Mouse (Mus musculus): Measurements from ENCODE around the gene Twnk. TPM values are rescaled to one million over a fixed set of nuclear protein-coding genes. Genes with fewer than 3 reads are reported as not detected.

Gene Twnk
- total RNA-seq, 2 experiments from 2014 or later = 13.2 to 14.7 TPM

- DNase-seq (ENCODE audit: low spot score in 2 of 2) = no peak
- intact Hi-C loops (cut with DNase I) = no loop called here
These were observed 34.8 kb downstream of the Twnk start for GRCm38 (mm10) chr19:45040214-45040613.

DNA sequence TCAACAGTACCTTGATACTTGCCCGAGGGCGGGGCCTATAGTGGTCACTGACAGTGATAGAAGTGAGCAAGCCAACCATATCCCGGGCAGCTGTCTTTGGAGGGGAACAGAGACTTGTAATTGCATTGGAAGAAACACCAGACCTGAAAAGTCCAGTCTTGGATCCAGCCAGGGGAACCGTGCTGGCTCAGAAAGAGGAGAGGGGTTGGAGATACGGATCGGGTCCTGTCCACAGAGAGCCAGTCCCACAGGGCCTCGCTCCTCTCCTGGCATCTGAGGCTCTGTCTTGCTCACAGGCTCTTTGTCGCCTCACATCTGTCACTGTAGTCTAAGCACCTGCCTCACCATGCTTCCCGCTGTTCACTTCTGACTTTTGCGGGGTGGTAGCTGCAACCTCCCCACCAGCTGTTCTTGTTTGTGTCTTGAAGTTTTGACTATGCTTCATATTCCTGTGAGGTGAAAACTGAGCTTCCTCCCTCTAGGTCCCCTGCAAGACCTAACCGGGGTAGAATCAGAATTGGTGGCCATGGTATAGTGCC, 39.0 kb downstream of the Twnk start:
- intact Hi-C loops (cut with DNase I) = no loop called here
- DNase-seq (ENCODE audit: low spot score in 2 of 2) = no peak

DNA sequence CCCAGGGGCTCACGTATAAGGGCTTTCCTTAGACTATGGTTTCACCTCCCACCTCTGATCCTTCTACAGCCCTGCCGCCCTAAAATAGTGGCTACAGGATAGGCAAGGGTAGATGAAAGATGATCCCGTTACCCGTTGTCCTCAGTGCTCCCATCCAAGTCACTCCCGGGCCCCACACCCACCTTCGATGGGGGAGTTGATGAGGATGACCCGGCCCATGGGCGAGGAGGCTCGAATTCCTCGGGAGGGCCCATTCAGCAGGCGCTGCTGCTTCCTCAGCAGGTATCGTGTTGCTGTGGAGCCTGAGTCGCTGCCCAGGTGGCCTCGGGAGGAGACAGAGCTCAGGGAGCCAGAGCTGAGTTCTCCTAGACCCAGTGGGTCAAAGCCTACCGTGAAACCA, 39.8 kb downstream of the Twnk start:
- intact Hi-C loops (cut with DNase I) = no loop called here
- DNase-seq (ENCODE audit: low spot score in 2 of 2) = no peak

- no peak for DNase-seq (ENCODE audit: low spot score in 2 of 2)
These were observed 40.2 kb downstream of the Twnk start, which contains the start of gene Pdzd7 for GRCm38 (mm10) chr19:45045651-45046050. TSS of gene Pdzd7 (minus strand) at chr19:45045717.

GRCm38 (mm10) chr19:45046523-45047321, 41.3 kb downstream of the Twnk start:
- intact Hi-C loops (cut with DNase I) = loop anchor here (1.0 kb wide), 1 partner anchor 29 kb away; no protein-coding TSS in a partner anchor
- DNase-seq (ENCODE audit: low spot score in 2 of 2) = peak; percentile 87 to 93

More at GRCm38 (mm10) chr19:45045651-45046050, 40.2 kb downstream of the Twnk start, which contains the start of gene Pdzd7:
- intact Hi-C loops (cut with DNase I) = no loop called here

DNA sequence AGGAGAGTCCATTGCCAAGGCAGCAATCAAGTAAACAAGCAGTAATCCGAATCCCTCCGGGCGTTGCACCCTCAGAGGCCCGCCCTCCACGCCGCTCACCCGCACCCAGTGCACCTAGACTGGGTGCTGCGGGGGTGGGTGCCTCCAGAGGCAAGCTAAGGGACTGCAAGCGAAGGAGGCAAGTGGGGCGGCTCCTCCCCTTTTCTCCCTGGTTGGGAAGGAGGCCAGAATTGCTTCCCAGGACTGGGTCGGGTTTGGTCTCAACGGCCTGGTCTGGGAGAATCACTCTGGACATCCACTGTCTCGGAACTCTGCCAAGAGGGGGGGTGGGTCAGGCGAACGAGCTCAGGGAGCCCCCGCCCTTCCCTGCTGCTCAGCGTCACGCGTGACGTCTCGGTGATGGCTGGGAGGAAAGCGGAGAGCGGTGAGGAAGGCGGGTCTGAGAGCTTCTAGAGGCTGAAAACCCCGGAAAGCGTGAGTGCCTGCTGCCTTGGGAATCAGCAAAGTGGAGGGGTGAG, 42.0 kb downstream of the Twnk start, which contains the start of gene Sfxn3:
Gene Sfxn3 (plus strand): TSS at position 87 of the 518 bp plus-strand sequence.
- intact Hi-C loops (cut with DNase I) = loop anchor here (1.0 kb wide), 1 partner anchor 30 kb away; no protein-coding TSS in a partner anchor
- peak; percentile 93 to 96 for DNase-seq (ENCODE audit: low spot score in 2 of 2)

DNA sequence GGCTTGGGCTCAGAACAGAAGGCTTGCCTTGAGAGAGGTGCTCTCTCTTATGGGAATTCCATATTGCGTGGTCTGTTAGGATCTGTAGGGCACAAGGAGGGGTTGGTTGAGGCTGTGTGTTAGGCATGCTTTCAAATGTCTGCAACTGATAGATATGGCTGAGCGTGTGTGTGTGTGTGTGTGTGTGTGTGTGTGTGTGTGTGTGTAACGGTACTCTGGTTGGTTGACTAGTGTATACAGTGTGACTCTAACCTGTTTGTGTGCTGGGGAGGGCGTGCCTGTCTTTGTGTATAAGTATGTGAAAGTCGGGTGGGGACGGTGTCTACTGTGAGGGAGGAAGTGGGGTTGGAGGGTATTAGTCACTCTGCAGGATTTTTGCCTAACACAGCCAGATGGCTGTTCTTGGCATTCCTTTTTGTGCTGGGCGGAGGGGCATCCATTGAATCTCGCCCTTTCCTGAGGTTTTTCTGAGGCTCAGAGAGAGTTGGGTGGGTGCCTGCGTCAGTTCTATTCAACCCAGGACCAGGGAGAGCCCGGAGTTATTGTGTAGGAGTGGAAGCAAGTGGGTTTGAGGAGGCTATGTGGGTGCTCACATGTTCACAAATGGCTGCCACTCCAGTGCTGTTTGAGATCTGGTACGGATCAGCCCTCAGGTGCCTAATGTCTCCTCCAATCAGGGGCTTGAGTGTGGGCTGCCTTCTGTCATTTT, 42.6 kb downstream of the Twnk start:
- intact Hi-C loops (cut with DNase I) = loop anchor here (1.0 kb wide), 1 partner anchor 31 kb away; no protein-coding TSS in a partner anchor
- DNase-seq (ENCODE audit: low spot score in 2 of 2) = peak; percentile 78 to 95

GRCm38 (mm10) chr19:45048644-45049365, 43.3 kb downstream of the Twnk start:
- DNase-seq (ENCODE audit: low spot score in 2 of 2) = no peak
- intact Hi-C loops (cut with DNase I) = no loop called here

- DNase-seq (ENCODE audit: low spot score in 2 of 2) = no peak
- intact Hi-C loops (cut with DNase I) = no loop called here
These were observed 44.1 kb downstream of the Twnk start for GRCm38 (mm10) chr19:45049523-45049922.

DNA sequence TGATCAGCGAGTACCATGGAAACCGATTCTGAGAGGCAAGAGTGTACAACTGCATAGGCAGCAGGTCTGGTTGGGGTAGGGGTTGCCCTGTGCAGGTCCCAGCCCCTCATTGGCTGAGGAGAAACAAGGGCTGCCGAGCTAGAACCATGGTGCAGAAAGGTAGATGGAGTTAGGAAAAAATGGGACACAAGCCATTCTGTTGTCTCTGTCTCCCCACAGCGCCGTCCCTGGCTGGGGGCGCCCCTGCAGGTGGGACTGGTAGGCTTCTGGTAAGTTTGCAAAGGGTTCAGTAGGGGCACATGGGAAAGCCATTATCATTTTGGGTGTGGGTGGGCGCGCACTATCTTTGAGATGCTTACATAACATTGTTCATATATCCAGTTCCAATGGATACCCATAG, 48.0 kb downstream of the Twnk start:
- intact Hi-C loops (cut with DNase I) = no loop called here
- no peak for DNase-seq (ENCODE audit: low spot score in 2 of 2)

DNA sequence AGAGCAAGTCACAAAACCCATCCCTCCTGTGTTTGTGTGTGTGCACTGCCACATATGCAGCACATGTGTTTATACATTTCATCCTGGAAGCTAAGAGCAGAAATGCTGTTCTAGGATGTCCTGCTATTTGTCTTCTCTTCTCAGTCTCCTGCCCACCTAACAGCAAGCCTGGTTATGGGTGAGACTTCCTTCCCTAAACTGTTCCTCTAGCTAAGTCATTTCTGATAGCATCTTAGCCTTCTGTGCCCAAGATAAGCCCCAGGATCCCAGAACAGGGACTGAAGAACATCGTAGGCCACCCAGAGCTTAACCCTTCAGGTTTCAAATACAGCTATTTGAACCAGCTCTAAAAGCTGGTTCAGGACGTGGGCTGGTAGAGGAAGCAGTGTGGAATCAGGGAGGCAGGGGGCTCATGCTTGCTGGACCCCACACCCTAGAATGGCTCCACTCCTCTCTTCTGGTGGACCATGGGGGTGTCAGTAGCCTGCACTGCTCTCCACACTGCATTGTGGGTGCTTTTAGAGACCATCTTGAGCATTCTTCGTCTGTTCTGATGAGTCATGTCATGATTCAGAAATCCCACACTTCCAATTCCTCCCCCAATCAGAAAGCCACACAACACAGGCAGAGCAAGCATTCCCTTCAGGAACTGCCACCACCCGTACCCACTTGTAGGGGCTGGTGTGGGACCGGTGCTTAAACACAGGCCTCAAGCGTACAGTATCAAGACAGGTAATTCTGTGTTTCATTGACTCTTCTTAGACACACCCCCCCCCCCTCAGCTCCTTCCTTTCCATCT, 49.6 kb downstream of the Twnk start:
- DNase-seq (ENCODE audit: low spot score in 2 of 2) = peak in 1 of 2 experiments; percentile 70
- intact Hi-C loops (cut with DNase I) = no loop called here

DNA sequence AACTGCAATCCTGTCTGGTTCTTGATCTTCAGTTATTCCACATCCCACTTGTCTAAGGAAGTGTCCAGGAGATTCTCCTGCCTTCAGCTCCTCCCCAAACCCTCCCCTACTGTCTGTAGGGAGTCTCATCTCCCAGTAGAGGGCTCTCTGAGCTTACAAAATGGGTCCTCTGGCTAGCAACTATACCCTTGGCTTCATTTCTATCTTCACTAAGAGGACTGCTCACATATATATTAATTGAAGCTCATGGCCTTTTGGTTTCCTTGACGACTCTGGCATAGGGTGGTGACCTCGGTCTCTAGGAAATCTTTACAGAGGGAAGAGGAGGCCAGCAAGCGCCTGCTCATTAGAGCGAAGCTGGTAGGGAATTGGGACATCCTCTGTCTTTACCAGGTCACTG, 50.9 kb downstream of the Twnk start:
- intact Hi-C loops (cut with DNase I) = no loop called here
- DNase-seq (ENCODE audit: low spot score in 2 of 2) = peak in 1 of 2 experiments; percentile 78

DNA sequence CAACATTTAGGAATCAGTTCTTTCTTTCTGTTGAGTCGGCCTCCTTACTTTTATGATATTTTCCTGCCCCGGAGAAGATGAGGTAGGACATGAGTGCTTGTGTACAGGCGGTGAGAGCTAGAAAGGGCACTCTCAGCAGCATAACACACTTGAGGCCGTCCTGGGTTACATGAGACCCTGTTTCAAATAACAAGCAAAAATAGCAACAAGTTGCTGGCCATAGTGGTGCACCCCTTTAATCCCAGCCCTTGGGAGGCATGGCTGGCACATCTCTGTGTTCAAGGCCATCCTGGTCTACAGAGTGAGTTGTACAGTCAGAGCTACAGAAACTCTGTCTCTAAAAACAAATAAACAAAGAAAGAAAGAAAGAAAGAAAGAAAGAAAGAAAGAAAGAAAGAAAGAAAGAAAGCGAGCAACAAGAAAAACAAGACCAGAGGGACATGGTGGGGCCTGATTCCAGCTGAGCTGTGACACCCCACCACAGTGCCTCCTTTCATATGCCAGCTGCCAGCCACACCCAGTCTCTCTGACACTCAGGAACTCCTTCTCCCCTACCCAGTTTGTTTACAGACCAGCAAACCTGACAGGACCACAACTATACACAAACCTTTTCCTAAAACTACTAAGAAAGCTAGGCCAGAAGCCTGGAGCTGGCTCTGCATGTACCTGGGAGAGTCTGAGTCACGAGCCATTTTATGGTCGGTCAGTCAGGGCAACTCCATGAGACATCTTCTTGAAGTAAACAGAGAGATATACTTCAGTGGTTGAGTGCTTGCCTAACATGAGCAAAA, 51.6 kb downstream of the Twnk start:
- intact Hi-C loops (cut with DNase I) = no loop called here
- no peak for DNase-seq (ENCODE audit: low spot score in 2 of 2)

DNA sequence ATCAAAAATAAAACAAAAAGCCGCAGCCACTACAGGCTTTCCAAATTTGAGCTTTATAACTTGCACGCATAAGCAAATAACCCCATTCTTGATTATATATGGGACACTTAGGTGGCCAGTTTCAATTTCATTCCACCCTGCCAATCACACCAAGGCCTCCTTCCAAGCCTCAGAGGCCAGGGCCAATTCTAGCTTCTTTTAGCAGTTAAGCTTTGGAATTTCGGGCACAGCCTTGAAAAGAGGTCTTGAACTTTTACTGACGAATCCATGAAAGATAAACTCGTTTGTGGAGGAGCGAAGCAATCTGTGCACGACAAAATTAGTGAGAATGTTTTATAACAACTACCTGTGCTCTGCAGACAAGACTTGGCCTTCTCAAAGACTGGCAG, 52.3 kb downstream of the Twnk start:
- intact Hi-C loops (cut with DNase I) = no loop called here
- no peak for DNase-seq (ENCODE audit: low spot score in 2 of 2)

DNA sequence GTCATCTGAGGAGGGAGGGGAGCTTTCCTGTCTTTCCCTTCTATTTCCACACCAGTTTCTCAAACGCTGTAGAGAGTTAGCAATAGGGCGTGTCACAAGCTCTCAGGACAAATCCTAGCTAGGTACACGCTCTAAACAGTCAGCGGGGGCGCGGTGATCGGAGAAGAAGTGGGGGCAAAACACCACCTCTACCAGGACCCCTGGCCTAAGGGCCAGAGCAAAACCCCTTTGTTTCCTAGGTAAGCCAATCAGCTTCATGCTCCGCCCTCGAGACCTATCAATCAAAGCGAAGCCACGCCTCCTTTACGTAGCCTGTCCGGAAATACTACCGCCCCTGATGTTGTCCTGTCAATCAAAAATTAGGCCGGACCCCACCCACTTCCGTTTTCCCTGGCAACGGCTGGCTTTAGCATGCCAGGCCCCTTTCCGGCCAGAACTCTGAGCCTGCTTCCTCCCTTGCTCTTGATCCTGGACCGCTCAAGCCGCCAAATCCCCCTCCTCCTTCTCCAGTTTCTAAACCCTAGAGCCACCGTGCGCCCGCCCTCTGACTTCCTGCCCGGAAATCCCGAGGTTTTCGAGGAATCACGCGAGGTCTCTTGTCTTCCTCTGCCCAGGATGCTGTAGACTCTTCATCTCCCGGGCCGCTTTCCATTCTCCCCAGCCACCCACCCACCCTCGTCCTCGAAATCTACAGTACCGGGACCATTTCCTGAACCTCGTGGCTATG, 52.8 kb downstream of the Twnk start:
- intact Hi-C loops (cut with DNase I) = no loop called here

GRCm38 (mm10) chr19:45058841-45059240, 53.4 kb downstream of the Twnk start:
- intact Hi-C loops (cut with DNase I) = no loop called here
- no peak for DNase-seq (ENCODE audit: low spot score in 2 of 2)

More for the DNA sequence above, 52.8 kb downstream of the Twnk start:
- DNase-seq (ENCODE audit: low spot score in 2 of 2) = peak; percentile 90 to 95
